Mouse (Mus musculus) right cerebral cortex, postnatal 25 days (tissue): ENCODE data around the gene Abcb6.

ENCODE experiments used
- DNase-seq: peaks from one replicate; pipeline ENCODE4 v3.0.0; 2022

Abcb6 gene

GRCm38 (mm10) chr1:75142301-75143261 lies 37.6 kb downstream of the Abcb6 start, which contains the start of the genes Cnppd1 and Retreg2:
TSS of gene Cnppd1 (minus strand) at chr1:75142711.
TSS of gene Retreg2 (plus strand) at chr1:75142778.
- peak; percentile 95 for DNase-seq

- peak; percentile 68 for DNase-seq
Measured at GRCm38 (mm10) chr1:75141486-75142190, 38.6 kb downstream of the Abcb6 start.

- DNase-seq: no peak
Measured at GRCm38 (mm10) chr1:75140601-75141190, 39.5 kb downstream of the Abcb6 start.

GRCm38 (mm10) chr1:75138448-75138847 lies 41.7 kb downstream of the Abcb6 start:
- DNase-seq: no peak

- no peak for DNase-seq
Measured at GRCm38 (mm10) chr1:75136730-75137129, 43.5 kb downstream of the Abcb6 start.

- DNase-seq: no peak
Measured at GRCm38 (mm10) chr1:75136293-75136692, 43.9 kb downstream of the Abcb6 start.

- peak; percentile 47 for DNase-seq
Measured at GRCm38 (mm10) chr1:75133421-75134207, 46.6 kb downstream of the Abcb6 start, which contains the start of gene Slc23a3. TSS of gene Slc23a3 (minus strand) at chr1:75133890.

- no peak for DNase-seq
Measured at GRCm38 (mm10) chr1:75128641-75129040, 51.6 kb downstream of the Abcb6 start.

- DNase-seq: no peak
Measured at GRCm38 (mm10) chr1:75125418-75125817, 54.8 kb downstream of the Abcb6 start.

GRCm38 (mm10) chr1:75124346-75125321 lies 55.6 kb downstream of the Abcb6 start, which contains the start of gene Nhej1:
TSS of gene Nhej1 (minus strand) at chr1:75125200.
- DNase-seq: peak; percentile 87

- no peak for DNase-seq
Measured at GRCm38 (mm10) chr1:75122211-75122610, 58.0 kb downstream of the Abcb6 start.
